Mouse (Mus musculus) layer of hippocampus, adult 18-20 months (tissue): ENCODE data around the gene Amot. TPM values are rescaled to one million over a fixed set of nuclear protein-coding genes. Genes with fewer than 3 reads are reported as not detected.

Experiments
- total RNA-seq, 2 experiments: library from RNA; stranded (reverse); gene quantifications; 2 replicates each; pipeline ENCODE4 v1.2.3; 2021

Gene Amot
- total RNA-seq, 2 experiments from 2014 or later, result 26.2 to 28.8 TPM

Other genes with a start within 250 kb of the Amot start
- gene Lhfpl1, start 156.1 kb downstream of the Amot start, total RNA-seq, result 1 to 10 TPM; 2.7 to 5.4 TPM